Mouse (Mus musculus) right cerebral cortex, postnatal 10 days (tissue): ENCODE results near the gene Usp10.

Source experiments
- DNase-seq, 2 experiments: peaks; one replicate each; pipeline ENCODE4 v3.0.0; 2021; ENCODE audit warnings: low spot score in 2 of 2

Gene Usp10

DNA sequence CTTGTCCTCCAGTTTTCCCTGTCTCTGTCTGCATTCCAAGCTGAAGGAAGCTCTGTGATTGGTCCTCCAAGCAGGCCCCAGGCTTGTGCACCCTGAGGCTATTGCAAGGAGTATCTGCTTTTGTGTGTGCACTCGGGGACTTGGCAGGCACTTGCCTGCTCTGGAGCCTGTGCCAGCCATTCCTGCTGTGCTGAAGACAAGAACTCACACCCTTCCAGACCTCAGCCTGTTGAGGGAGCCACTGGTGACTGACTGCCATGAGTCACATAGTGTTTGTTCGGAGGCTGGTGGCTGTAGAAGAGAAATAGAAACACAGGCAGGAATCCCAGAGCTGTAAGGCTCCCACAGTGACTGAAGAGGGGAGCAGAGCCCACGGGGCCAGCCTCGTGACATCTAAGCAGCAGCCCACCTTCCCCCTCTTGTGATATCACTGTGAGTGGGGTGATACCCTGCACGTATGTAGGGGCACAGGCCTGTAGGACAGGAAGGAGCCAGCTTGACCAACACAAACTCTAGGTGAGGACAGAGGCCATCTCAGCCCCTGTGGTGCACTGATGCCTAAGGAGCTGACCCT, 50.5 kb downstream of the Usp10 start:
- peak; percentile 78 to 83 for DNase-seq

DNA sequence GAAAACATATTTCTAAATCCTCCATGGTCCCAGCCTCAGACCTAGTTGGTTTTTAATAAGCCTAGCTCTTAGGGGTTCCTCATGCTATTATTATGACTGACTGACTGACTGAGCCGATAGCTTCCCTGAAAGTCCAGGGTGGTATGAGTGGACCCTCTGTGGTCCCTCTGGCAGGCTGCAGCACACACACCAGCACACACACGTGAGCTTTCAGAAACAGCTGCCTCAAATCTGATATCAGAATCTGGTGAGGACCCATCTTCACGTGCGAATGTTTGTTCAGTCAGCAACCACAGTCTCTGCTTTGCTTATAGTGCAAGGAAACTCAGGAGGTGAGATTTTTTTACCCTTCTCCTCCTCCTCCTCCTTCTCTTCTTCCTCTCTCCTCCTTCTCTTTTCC, 54.7 kb downstream of the Usp10 start:
- DNase-seq = no peak

DNA sequence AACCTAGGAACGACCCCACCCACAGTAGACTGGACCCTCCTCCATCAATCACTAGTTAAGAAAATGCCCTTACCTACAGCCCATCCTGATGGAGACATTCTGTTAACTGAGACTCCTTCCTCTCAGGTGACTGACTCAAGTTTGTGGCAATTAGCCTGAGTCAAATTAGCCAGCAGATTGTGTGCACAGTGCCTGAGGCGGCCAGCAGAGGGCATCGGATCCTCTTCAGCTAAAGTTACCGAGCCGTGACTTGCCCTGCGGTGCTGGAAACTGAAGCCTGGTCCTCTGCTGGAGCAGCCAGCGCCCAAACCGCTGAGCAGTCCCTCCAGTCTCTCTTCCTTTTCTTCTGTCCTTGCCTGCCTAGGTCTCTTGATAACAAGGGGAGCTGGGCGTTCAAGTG, 57.3 kb downstream of the Usp10 start:
- no peak for DNase-seq

DNA sequence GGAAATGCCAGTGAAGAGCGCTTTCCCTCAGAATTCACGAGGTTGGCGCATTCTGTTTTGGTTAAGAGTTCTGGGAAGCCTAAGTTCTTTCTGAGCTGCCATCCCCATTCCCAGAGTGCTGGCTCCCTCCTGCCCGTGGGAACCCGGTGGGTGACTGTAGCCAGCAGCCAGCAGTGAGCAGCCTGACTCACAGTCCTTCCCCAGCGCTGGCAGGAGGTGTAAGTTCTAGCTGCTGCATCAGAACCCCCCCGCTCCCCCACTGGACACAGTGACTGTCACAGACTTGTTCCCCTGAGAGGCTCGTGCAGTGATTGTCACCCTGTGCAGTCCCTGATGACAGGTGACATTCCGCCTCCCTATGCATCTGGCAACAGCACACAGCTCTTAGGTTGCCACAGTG, 60.0 kb downstream of the Usp10 start:
- no peak for DNase-seq

GRCm38 (mm10) chr8:119972558-119972957, 62.4 kb downstream of the Usp10 start:
- DNase-seq = no peak

DNA sequence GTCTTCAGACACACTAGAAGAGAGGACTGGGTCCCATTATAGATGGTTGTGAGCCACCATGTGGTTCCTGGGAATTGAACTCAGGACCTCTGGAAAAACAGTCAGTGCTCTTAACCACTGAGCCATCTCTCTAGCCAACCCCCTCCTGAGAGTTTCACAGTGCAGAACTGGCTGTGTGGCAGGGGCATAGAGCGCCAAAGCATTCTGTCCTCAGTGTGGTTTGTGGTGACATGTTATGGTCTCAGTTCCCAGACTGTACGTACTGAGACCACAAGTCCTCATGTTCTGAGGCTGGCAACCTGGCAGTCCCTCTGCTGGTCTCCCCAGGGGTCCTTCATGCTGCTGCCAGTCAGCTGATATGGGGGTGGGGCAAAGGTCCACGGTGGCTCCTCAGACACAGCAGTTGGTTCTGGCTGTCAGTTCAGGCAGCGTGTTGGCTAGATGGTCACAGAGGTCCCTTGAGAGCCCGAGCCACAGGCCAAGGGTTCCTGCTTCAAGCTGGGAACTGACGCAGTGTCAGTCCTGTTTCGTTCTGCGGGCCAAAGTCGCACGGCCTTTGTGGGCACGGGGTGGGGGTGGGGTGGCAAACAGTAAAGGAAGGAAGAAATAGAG, 68.7 kb downstream of the Usp10 start:
- DNase-seq = no peak

GRCm38 (mm10) chr8:119981253-119981652, 71.1 kb downstream of the Usp10 start:
- DNase-seq = no peak

- no peak for DNase-seq
Measured at GRCm38 (mm10) chr8:119984085-119984484, 73.9 kb downstream of the Usp10 start.

- no peak for DNase-seq
Measured at GRCm38 (mm10) chr8:119986174-119986573, 76.0 kb downstream of the Usp10 start.

- DNase-seq = no peak
Measured at GRCm38 (mm10) chr8:119988087-119988486, 77.9 kb downstream of the Usp10 start.

DNA sequence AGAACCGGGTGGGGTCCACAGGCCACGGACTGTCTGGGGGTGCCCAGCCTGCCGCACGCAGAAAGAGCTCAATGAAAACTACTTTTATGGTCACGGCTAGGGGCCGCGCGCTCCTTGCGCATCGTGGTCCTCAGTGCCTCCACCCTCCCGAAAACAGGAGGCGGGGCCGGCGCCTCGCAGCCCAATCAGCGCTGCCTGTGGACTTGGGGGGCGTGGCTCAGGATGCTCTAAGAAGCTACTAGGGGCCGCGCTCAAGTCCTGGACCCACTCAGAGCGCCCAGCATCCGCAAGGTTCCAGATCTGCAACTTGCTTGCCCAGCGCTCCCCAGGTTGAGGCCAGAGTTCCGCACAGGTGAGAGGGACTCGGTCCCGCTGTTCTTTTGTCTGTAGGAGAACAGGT, 82.1 kb downstream of the Usp10 start, which contains the start of gene Crispld2:
Crispld2 (plus strand) TSS at position 190 of the 400 bp plus-strand sequence.
- DNase-seq = peak; percentile 81 to 85

DNA sequence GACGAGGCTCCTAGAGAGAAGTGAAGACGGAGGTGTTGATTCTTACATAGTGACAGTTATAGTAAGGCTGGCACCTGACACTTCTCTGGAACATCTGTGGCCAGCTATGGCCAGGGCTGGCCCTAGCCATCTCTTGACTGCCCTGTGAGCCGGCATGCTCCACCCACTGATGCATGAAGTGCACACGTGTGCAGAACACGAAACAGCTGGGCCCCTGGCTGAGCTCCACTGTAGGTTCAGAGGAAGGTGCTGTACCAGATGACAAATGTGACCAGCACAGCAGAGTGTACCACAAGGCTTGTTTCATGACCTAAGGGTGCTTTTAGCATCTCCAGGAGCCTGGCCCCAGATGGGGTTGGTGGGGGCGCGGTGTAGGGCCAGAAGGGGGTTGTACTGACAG, 84.0 kb downstream of the Usp10 start:
- no peak for DNase-seq

DNA sequence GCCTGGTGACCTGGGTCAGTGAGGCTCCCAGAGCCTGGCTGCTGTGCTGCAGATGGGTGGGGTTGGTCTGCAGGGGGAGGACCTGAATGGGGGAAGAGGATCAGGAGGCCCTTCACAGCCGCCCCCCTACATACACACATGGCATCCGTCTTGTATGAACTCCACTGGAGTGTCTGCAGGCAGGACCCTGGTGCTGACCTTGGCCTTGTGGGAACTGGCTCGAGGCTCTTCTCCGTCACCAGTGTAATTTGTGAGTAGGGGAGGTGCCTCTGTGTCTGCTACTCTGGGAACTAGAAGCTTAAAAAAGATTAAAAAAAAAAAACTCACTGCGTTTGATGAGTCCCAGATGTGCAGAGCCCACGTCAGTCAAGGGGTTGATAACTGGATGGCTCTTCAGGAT, 84.4 kb downstream of the Usp10 start:
- DNase-seq = no peak

DNA sequence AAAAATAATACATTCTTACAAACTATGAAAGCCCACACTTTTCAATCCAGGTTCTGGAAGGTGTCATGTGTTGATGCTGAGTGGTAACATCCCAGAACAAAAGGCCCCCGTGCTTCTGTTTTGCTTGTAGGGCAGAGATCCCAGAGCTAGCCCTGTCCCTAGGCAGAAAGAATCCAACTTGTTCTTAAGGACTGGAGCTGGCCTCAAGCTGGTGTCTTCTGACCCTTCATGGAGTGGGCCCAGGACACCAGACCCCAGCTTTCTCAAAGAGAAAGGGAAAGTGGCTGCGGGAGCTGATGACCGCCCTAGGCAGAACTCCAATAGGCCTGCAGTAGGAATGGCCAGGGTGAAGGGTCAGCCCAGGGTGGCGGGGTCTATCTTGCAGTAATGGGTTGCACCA, 87.1 kb downstream of the Usp10 start:
- no peak for DNase-seq

DNA sequence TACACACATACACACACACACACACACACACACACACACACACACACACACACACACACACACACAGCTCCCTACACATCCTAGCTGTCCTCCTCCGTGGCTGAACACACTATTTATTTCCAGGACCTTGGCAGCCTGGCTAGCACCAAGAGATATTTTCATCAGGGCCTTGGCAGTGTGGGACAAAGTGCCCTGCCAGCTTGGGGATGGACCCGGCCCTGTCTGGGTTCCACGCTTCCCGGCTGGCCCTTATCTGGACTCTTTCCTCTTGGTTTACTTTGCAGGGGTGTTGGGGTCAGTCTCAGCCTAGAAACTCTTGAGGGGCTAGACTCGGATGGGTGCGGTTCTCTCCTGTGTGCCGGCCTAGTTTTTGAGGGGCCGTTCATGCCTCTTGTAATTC, 90.3 kb downstream of the Usp10 start:
- DNase-seq = no peak

DNA sequence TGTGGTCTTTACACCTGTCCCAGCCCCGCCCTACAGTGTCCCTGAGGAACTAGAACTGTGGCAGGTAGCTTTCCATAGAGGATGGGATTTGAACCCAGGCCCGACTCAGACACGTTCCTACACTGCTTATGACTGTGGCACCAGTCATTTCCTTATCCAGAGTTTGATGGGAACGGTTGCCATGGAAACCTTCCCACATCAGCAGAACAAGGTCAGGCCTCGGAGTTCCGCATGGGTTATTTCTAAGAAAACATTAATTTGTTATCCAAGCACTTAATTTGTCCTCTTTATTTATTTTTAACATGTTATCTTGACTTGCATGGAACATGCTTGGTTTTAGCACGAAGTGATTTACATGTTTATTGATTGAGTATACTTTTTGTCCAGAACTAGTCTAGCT, 91.6 kb downstream of the Usp10 start:
- DNase-seq = no peak

DNA sequence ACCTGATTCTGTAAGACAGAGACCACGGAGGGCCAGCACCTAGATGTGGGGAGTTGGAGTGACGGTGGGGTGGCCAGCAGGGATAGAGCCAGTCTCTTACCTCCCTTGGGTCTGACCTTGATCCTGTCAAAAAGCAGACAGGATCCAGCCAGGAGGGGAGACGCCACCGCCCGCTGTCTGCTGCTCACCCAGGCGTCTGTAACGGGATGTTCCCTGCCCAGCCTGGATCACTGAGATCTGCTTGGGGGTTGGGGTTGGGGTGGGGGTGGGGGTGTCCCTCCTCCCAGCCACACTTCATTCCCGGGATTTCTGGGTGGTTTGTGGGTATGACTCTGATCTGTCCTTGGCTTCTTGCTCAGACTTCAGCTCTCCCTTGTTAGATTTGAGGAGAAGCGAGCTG, 92.2 kb downstream of the Usp10 start:
- no peak for DNase-seq

DNA sequence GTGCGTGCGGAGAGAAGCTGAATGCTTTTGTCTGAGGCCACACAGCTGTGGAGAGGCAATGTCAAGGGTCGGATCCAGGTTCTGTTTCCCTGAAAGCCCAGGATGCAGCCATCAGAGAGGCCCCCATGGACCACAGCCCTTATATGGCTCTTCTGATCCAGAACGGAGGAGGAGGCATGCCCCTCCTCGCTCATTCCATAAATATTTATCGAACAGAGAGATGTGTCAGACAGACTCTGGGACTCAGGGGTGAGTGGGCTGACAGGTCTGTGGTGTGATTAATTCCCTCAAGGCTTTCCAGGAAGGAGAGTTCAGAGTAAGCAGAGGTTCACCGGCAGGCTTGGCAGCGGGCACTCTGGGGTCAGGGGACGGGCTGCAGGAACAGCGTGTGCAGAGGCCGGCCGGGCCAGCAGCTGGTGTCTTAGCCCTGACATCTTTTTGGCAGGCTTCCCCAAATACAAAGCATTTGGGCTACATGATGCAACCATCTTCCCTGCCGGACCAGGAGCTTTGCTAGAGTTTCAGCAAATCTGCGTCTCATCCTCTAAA, 94.1 kb downstream of the Usp10 start:
- no peak for DNase-seq

- no peak for DNase-seq
Measured at GRCm38 (mm10) chr8:120004705-120005381, 94.7 kb downstream of the Usp10 start.

DNA sequence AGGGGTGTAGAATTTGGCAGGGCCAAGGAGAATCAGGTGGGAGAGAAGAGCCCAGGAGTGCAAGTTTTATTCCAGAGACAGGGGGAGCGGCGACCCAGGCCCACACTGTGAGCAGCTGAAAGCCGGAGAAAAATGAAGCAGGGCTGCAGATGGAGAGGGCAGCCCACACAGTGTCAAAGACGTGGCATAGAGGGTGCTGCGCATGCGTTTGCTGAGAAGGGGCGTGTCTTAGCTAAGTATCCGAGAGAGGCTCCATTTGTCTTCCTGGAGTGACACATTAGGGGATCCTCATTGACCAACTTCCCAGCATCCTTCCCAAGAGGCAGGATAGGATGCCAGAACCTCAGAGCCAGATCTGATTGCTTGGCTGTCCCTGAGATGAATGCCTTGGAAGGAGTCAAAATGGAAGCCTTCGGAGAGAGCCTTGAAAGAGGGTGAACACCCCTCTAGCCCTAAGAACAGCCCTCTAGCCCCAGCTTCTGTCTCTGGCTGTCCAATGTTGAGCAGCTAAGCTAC, 96.5 kb downstream of the Usp10 start:
- DNase-seq = no peak
